Mouse (Mus musculus): Measurements from ENCODE around the gene Tmem131l. TPM values are rescaled to one million over a fixed set of nuclear protein-coding genes. Genes with fewer than 3 reads are reported as not detected.

Gene Tmem131l
- polyA plus RNA-seq, 1 experiment from 2014 or later: 71.4 TPM

- Histone ChIP-seq H3K9me3 (ENCODE audit: control insufficient read depth, low read length) (no peaks in the 10 kb centered on the region), H3K4me3 (ENCODE audit: low read depth, low read length) (no peak overlapping the region), H3K36me3 (ENCODE audit: control insufficient read depth, insufficient read depth, low read length) (no peaks in the 10 kb centered on the region), H3K4me1 (ENCODE audit: control insufficient read depth, insufficient read depth, low read length) (peaks cover 34% of the 10 kb centered on the region), H3K4me2 (ENCODE audit: low read depth, low read length) (no peak overlapping the region), H3K27ac (ENCODE audit: low read depth, low read length) (no peak overlapping the region), H3K9ac (replicated peaks; ENCODE audit: low read depth, low read length) (no peak overlapping the region), H3K27me3 (ENCODE audit: control insufficient read depth, insufficient read depth, low read length) (no peaks in the 10 kb centered on the region)
- ATAC-seq (ENCODE audit: low read depth): no peak
- WGBS: 96% methylated on average over 4 of the region's 4 CpGs
These were observed 3.1 kb downstream of the Tmem131l start for GRCm38 (mm10) chr3:84036866-84037265.

GRCm38 (mm10) chr3:84035728-84036364 lies 4.1 kb downstream of the Tmem131l start:
- WGBS: 95% methylated on average over 6 of the region's 6 CpGs
- H3K4me2 ChIP-seq (ENCODE audit: low read depth, low read length): no peak overlapping the region
- no peak overlapping the region for H3K4me3 ChIP-seq (ENCODE audit: low read depth, low read length)
- no peak overlapping the region for H3K27ac ChIP-seq (ENCODE audit: low read depth, low read length)
- no peak for ATAC-seq (ENCODE audit: low read depth)
- no peak overlapping the region for H3K9ac ChIP-seq (replicated peaks; ENCODE audit: low read depth, low read length)
- no peaks in the 10 kb centered on the region for H3K9me3 ChIP-seq (ENCODE audit: control insufficient read depth, low read length)
- H3K36me3 ChIP-seq (ENCODE audit: control insufficient read depth, insufficient read depth, low read length): 0 out of 2 replicates have a peak, but pooled peaks cover 6% of the 10 kb centered on the region
- H3K27me3 ChIP-seq (ENCODE audit: control insufficient read depth, insufficient read depth, low read length): no peaks in the 10 kb centered on the region
- peaks cover 32% of the 10 kb centered on the region for H3K4me1 ChIP-seq (ENCODE audit: control insufficient read depth, insufficient read depth, low read length)

- H3K4me1 ChIP-seq (ENCODE audit: control insufficient read depth, insufficient read depth, low read length): peaks cover 29% of the 10 kb centered on the region
- 91% methylated on average over 5 of the region's 5 CpGs for WGBS
- no peaks in the 10 kb centered on the region for H3K27me3 ChIP-seq (ENCODE audit: control insufficient read depth, insufficient read depth, low read length)
- no peak for ATAC-seq (ENCODE audit: low read depth)
- H3K36me3 ChIP-seq (ENCODE audit: control insufficient read depth, insufficient read depth, low read length): 0 out of 2 replicates have a peak, but pooled peaks cover 6% of the 10 kb centered on the region
- H3K4me3 ChIP-seq (ENCODE audit: low read depth, low read length): no peak overlapping the region
- no peak overlapping the region for H3K9ac ChIP-seq (replicated peaks; ENCODE audit: low read depth, low read length)
- H3K9me3 ChIP-seq (ENCODE audit: control insufficient read depth, low read length): no peaks in the 10 kb centered on the region
- no peak overlapping the region for H3K27ac ChIP-seq (ENCODE audit: low read depth, low read length)
- H3K4me2 ChIP-seq (ENCODE audit: low read depth, low read length): no peak overlapping the region
These were observed 5.7 kb downstream of the Tmem131l start for GRCm38 (mm10) chr3:84034115-84034780.

- ATAC-seq (ENCODE audit: low read depth): no peak
- Histone ChIP-seq H3K9ac (replicated peaks; ENCODE audit: low read depth, low read length) (no peak overlapping the region), H3K27ac (ENCODE audit: low read depth, low read length) (no peak overlapping the region), H3K4me1 (ENCODE audit: control insufficient read depth, insufficient read depth, low read length) (peaks cover 27% of the 10 kb centered on the region), H3K4me3 (ENCODE audit: low read depth, low read length) (no peak overlapping the region), H3K36me3 (ENCODE audit: control insufficient read depth, insufficient read depth, low read length) (0 out of 2 replicates have a peak, but pooled peaks cover 6% of the 10 kb centered on the region), H3K27me3 (ENCODE audit: control insufficient read depth, insufficient read depth, low read length) (no peaks in the 10 kb centered on the region), H3K4me2 (ENCODE audit: low read depth, low read length) (no peak overlapping the region), H3K9me3 (ENCODE audit: control insufficient read depth, low read length) (no peaks in the 10 kb centered on the region)
- WGBS: 75% methylated on average over 10 of the region's 10 CpGs
These were observed 6.8 kb downstream of the Tmem131l start for GRCm38 (mm10) chr3:84032933-84033730.

- H3K4me1 ChIP-seq (ENCODE audit: control insufficient read depth, insufficient read depth, low read length): peaks cover 20% of the 10 kb centered on the region
- H3K9ac ChIP-seq (replicated peaks; ENCODE audit: low read depth, low read length): no peak overlapping the region
- no peak overlapping the region for H3K27ac ChIP-seq (ENCODE audit: low read depth, low read length)
- H3K36me3 ChIP-seq (ENCODE audit: control insufficient read depth, insufficient read depth, low read length): 0 out of 2 replicates have a peak, but pooled peaks cover 6% of the 10 kb centered on the region
- ATAC-seq (ENCODE audit: low read depth): no peak
- WGBS: 90% methylated on average over 5 of the region's 5 CpGs
- H3K4me2 ChIP-seq (ENCODE audit: low read depth, low read length): no peak overlapping the region
- no peak overlapping the region for H3K4me3 ChIP-seq (ENCODE audit: low read depth, low read length)
- no peaks in the 10 kb centered on the region for H3K27me3 ChIP-seq (ENCODE audit: control insufficient read depth, insufficient read depth, low read length)
- H3K9me3 ChIP-seq (ENCODE audit: control insufficient read depth, low read length): no peaks in the 10 kb centered on the region
These were observed 7.6 kb downstream of the Tmem131l start for GRCm38 (mm10) chr3:84032419-84032818.

- Histone ChIP-seq H3K4me1 (ENCODE audit: control insufficient read depth, insufficient read depth, low read length) (peaks cover 15% of the 10 kb centered on the region), H3K36me3 (ENCODE audit: control insufficient read depth, insufficient read depth, low read length) (0 out of 2 replicates have a peak, but pooled peaks cover 6% of the 10 kb centered on the region), H3K4me2 (ENCODE audit: low read depth, low read length) (no peak overlapping the region), H3K9me3 (ENCODE audit: control insufficient read depth, low read length) (no peaks in the 10 kb centered on the region), H3K27me3 (ENCODE audit: control insufficient read depth, insufficient read depth, low read length) (no peaks in the 10 kb centered on the region), H3K9ac (replicated peaks; ENCODE audit: low read depth, low read length) (no peak overlapping the region), H3K27ac (ENCODE audit: low read depth, low read length) (no peak overlapping the region), H3K4me3 (ENCODE audit: low read depth, low read length) (no peak overlapping the region)
- no peak for ATAC-seq (ENCODE audit: low read depth)
- WGBS: 88% methylated on average over 3 of the region's 3 CpGs
These were observed 8.8 kb downstream of the Tmem131l start for GRCm38 (mm10) chr3:84031216-84031615.

GRCm38 (mm10) chr3:84028968-84029367 lies 11.0 kb downstream of the Tmem131l start:
- ATAC-seq (ENCODE audit: low read depth): no peak
- H3K4me3 ChIP-seq (ENCODE audit: low read depth, low read length): no peak overlapping the region
- H3K27me3 ChIP-seq (ENCODE audit: control insufficient read depth, insufficient read depth, low read length): no peaks in the 10 kb centered on the region
- H3K27ac ChIP-seq (ENCODE audit: low read depth, low read length): no peak overlapping the region
- no peak overlapping the region for H3K4me2 ChIP-seq (ENCODE audit: low read depth, low read length)
- 84% methylated on average over 4 of the region's 4 CpGs for WGBS
- no peaks in the 10 kb centered on the region for H3K9me3 ChIP-seq (ENCODE audit: control insufficient read depth, low read length)
- H3K4me1 ChIP-seq (ENCODE audit: control insufficient read depth, insufficient read depth, low read length): peaks cover 12% of the 10 kb centered on the region
- H3K36me3 ChIP-seq (ENCODE audit: control insufficient read depth, insufficient read depth, low read length): 0 out of 2 replicates have a peak, but pooled peaks cover 9% of the 10 kb centered on the region
- no peak overlapping the region for H3K9ac ChIP-seq (replicated peaks; ENCODE audit: low read depth, low read length)

- Histone ChIP-seq H3K9ac (replicated peaks; ENCODE audit: low read depth, low read length) (no peak overlapping the region), H3K4me2 (ENCODE audit: low read depth, low read length) (no peak overlapping the region), H3K27ac (ENCODE audit: low read depth, low read length) (no peak overlapping the region), H3K4me1 (ENCODE audit: control insufficient read depth, insufficient read depth, low read length) (peaks cover 17% of the 10 kb centered on the region), H3K27me3 (ENCODE audit: control insufficient read depth, insufficient read depth, low read length) (no peaks in the 10 kb centered on the region), H3K4me3 (ENCODE audit: low read depth, low read length) (no peak overlapping the region), H3K36me3 (ENCODE audit: control insufficient read depth, insufficient read depth, low read length) (0 out of 2 replicates have a peak, but pooled peaks cover 12% of the 10 kb centered on the region), H3K9me3 (ENCODE audit: control insufficient read depth, low read length) (no peaks in the 10 kb centered on the region)
- 67% methylated on average over 8 of the region's 8 CpGs for WGBS
- no peak for ATAC-seq (ENCODE audit: low read depth)
These were observed 12.2 kb downstream of the Tmem131l start for GRCm38 (mm10) chr3:84027691-84028159.

Measured in neural tube, embryonic 14.5 days (tissue).